Mouse (Mus musculus): ENCODE measurements around the gene Srebf2. TPM values are rescaled to one million over a fixed set of nuclear protein-coding genes. Genes with fewer than 3 reads are reported as not detected.

Srebf2 gene
- polyA plus RNA-seq, 1 experiment from 2014 or later = 173 TPM

- Histone ChIP-seq H3K36me3 (peaks cover 94% of the 10 kb centered on the region), H3K27ac (no peak overlapping the region), H3K4me2 (replicated peaks) (no peak overlapping the region), H3K4me3 (no peak overlapping the region), H3K4me1 (peaks cover 12% of the 10 kb centered on the region), H3K27me3 (peaks cover 36% of the 10 kb centered on the region), H3K9me3 (no peaks in the 10 kb centered on the region), H3K9ac (no peak overlapping the region)
- no peak for ATAC-seq (ENCODE audit: low FRiP score, low read depth)
- 94% methylated on average over 6 of the region's 6 CpGs for WGBS
These were observed 55.1 kb downstream of the Srebf2 start for GRCm38 (mm10) chr15:82202086-82202485.

GRCm38 (mm10) chr15:82203090-82203489 is 56.1 kb downstream of the Srebf2 start:
- no peak overlapping the region for H3K27ac ChIP-seq
- H3K4me3 ChIP-seq = no peak overlapping the region
- no peak for ATAC-seq (ENCODE audit: low FRiP score, low read depth)
- H3K4me2 ChIP-seq (replicated peaks) = no peak overlapping the region
- peaks cover 18% of the 10 kb centered on the region for H3K4me1 ChIP-seq
- H3K9ac ChIP-seq = no peak overlapping the region
- WGBS = 92% methylated on average over 10 of the region's 10 CpGs
- H3K36me3 ChIP-seq = peaks cover 84% of the 10 kb centered on the region
- no peaks in the 10 kb centered on the region for H3K9me3 ChIP-seq
- peaks cover 46% of the 10 kb centered on the region for H3K27me3 ChIP-seq

GRCm38 (mm10) chr15:82203611-82204351 is 56.8 kb downstream of the Srebf2 start:
- Histone ChIP-seq H3K9me3 (no peaks in the 10 kb centered on the region), H3K27ac (no peak overlapping the region), H3K9ac (no peak overlapping the region), H3K4me3 (no peak overlapping the region), H3K27me3 (peaks cover 53% of the 10 kb centered on the region), H3K4me1 (peaks cover 18% of the 10 kb centered on the region), H3K36me3 (peaks cover 77% of the 10 kb centered on the region), H3K4me2 (replicated peaks) (no peak overlapping the region)
- ATAC-seq (ENCODE audit: low FRiP score, low read depth) = no peak
- 88% methylated on average over 20 of the region's 20 CpGs for WGBS

- peaks cover 63% of the 10 kb centered on the region for H3K27me3 ChIP-seq
- no peak overlapping the region for H3K27ac ChIP-seq
- peaks cover 67% of the 10 kb centered on the region for H3K36me3 ChIP-seq
- no peak overlapping the region for H3K4me3 ChIP-seq
- ATAC-seq (ENCODE audit: low FRiP score, low read depth) = 0 out of 2 replicates have a peak, but pooled peaks have one; percentile 31
- no peaks in the 10 kb centered on the region for H3K9me3 ChIP-seq
- no peak overlapping the region for H3K9ac ChIP-seq
- peaks cover 18% of the 10 kb centered on the region for H3K4me1 ChIP-seq
- no peak overlapping the region for H3K4me2 ChIP-seq (replicated peaks)
- WGBS = 60% methylated on average over 8 of the region's 10 CpGs
These were observed 57.8 kb downstream of the Srebf2 start for GRCm38 (mm10) chr15:82204680-82205371.

- Histone ChIP-seq H3K9ac (0 out of 2 replicates have a peak overlapping the region, but pooled peaks have one; percentile 0), H3K4me3 (0 out of 2 replicates have a peak overlapping the region, but pooled peaks have one; percentile 10), H3K36me3 (peaks cover 51% of the 10 kb centered on the region), H3K4me2 (replicated peaks) (no peak overlapping the region), H3K27ac (no peak overlapping the region), H3K4me1 (peaks cover 26% of the 10 kb centered on the region), H3K9me3 (no peaks in the 10 kb centered on the region), H3K27me3 (peaks cover 80% of the 10 kb centered on the region)
- ATAC-seq (ENCODE audit: low FRiP score, low read depth) = peak; percentile 11; the same call in 1 of the 2 replicates
- 49% methylated on average over 9 of the region's 9 CpGs for WGBS
These were observed 59.6 kb downstream of the Srebf2 start for GRCm38 (mm10) chr15:82206365-82207104.

- H3K27ac ChIP-seq = no peak overlapping the region
- peak overlapping the region; percentile 40 for H3K4me2 ChIP-seq (replicated peaks)
- 9% methylated on average over 34 of the region's 34 CpGs for WGBS
- H3K9me3 ChIP-seq = no peaks in the 10 kb centered on the region
- no peak for ATAC-seq (ENCODE audit: low FRiP score, low read depth)
- H3K27me3 ChIP-seq = peaks cover 86% of the 10 kb centered on the region
- H3K9ac ChIP-seq = peak overlapping the region; percentile 13; the same call in 1 of the 2 replicates
- peak overlapping the region; percentile 10 for H3K4me3 ChIP-seq
- H3K4me1 ChIP-seq = peaks cover 31% of the 10 kb centered on the region
- H3K36me3 ChIP-seq = peaks cover 46% of the 10 kb centered on the region
These were observed 60.1 kb downstream of the Srebf2 start for GRCm38 (mm10) chr15:82207105-82207459.

- Histone ChIP-seq H3K4me1 (peaks cover 37% of the 10 kb centered on the region), H3K4me2 (replicated peaks) (peak overlapping the region; percentile 40), H3K4me3 (peak overlapping the region; percentile 10; the same call in 1 of the 2 replicates), H3K9me3 (no peaks in the 10 kb centered on the region), H3K36me3 (peaks cover 40% of the 10 kb centered on the region), H3K9ac (no peak overlapping the region), H3K27ac (no peak overlapping the region), H3K27me3 (peaks cover 91% of the 10 kb centered on the region)
- no peak for ATAC-seq (ENCODE audit: low FRiP score, low read depth)
- WGBS = 13% methylated on average over 30 of the region's 30 CpGs
These were observed 60.7 kb downstream of the Srebf2 start for GRCm38 (mm10) chr15:82207504-82208219.

- Histone ChIP-seq H3K4me2 (replicated peaks) (no peak overlapping the region), H3K36me3 (peaks cover 33% of the 10 kb centered on the region), H3K4me1 (peaks cover 39% of the 10 kb centered on the region), H3K27ac (no peak overlapping the region), H3K27me3 (peaks cover 98% of the 10 kb centered on the region), H3K9ac (no peak overlapping the region), H3K9me3 (no peaks in the 10 kb centered on the region), H3K4me3 (no peak overlapping the region)
- no peak for ATAC-seq (ENCODE audit: low FRiP score, low read depth)
- WGBS = 78% methylated on average over 8 of the region's 8 CpGs
These were observed 61.3 kb downstream of the Srebf2 start for GRCm38 (mm10) chr15:82208307-82208706.

GRCm38 (mm10) chr15:82209295-82210050 is 62.5 kb downstream of the Srebf2 start:
- H3K9ac ChIP-seq = no peak overlapping the region
- 73% methylated on average over 13 of the region's 13 CpGs for WGBS
- no peak for ATAC-seq (ENCODE audit: low FRiP score, low read depth)

GRCm38 (mm10) chr15:82210801-82211200 is 63.8 kb downstream of the Srebf2 start:
- 16% methylated on average over 1 of the region's 1 CpGs for WGBS
- no peak overlapping the region for H3K4me3 ChIP-seq
- no peak overlapping the region for H3K27ac ChIP-seq
- H3K9me3 ChIP-seq = no peaks in the 10 kb centered on the region
- peaks cover 8% of the 10 kb centered on the region for H3K36me3 ChIP-seq
- H3K4me1 ChIP-seq = peaks cover 45% of the 10 kb centered on the region
- no peak for ATAC-seq (ENCODE audit: low FRiP score, low read depth)
- peaks cover 99% of the 10 kb centered on the region for H3K27me3 ChIP-seq
- H3K9ac ChIP-seq = no peak overlapping the region
- no peak overlapping the region for H3K4me2 ChIP-seq (replicated peaks)

More at GRCm38 (mm10) chr15:82209295-82210050, 62.5 kb downstream of the Srebf2 start:
- Histone ChIP-seq H3K36me3 (peaks cover 22% of the 10 kb centered on the region), H3K27ac (no peak overlapping the region), H3K4me3 (no peak overlapping the region), H3K9me3 (no peaks in the 10 kb centered on the region), H3K27me3 (peaks cover 99% of the 10 kb centered on the region), H3K4me2 (replicated peaks) (no peak overlapping the region), H3K4me1 (peaks cover 39% of the 10 kb centered on the region)

GRCm38 (mm10) chr15:82211281-82211680 is 64.3 kb downstream of the Srebf2 start:
- peaks cover 46% of the 10 kb centered on the region for H3K4me1 ChIP-seq
- no peak overlapping the region for H3K27ac ChIP-seq
- WGBS = 1% methylated on average over 11 of the region's 11 CpGs
- no peaks in the 10 kb centered on the region for H3K9me3 ChIP-seq
- peak overlapping the region; percentile 81 for H3K4me2 ChIP-seq (replicated peaks)
- H3K36me3 ChIP-seq = peaks cover 4% of the 10 kb centered on the region
- ATAC-seq (ENCODE audit: low FRiP score, low read depth) = no peak
- H3K4me3 ChIP-seq = peak overlapping the region; percentile 53
- peak overlapping the region; percentile 64; the same call in 1 of the 2 replicates for H3K9ac ChIP-seq
- peaks cover 99% of the 10 kb centered on the region for H3K27me3 ChIP-seq

All from limb, embryonic 13.5 days (tissue).